In genomic region chr9:70671772-70672579, GRCm38 (mm10) we compare ENCODE assay signal across 9 mouse cellular contexts. TPM values are rescaled to one million over a fixed set of nuclear protein-coding genes. Genes with fewer than 3 reads are reported as not detected.
A peak's percentile ranks its signal among the peaks of the same experiment; 100 is the strongest.
DNase-seq lines count a peak whose midpoint lies in the region; TF ChIP-seq lines count a peak whose summit lies in the region.
"Had no signal": no experiment of that assay in that cellular context is flagged by ENCODE, and none has a peak within 500 bp of the region (broad histone marks: within the 10 kb centered on the region; RNA-seq: fewer than 3 reads in every experiment).

No protein-coding gene starts in this region.

- TF ChIP-seq POLR2A in lung, adult 2 months (IDR thresholded peaks at IDR 0.05; ENCODE audit: borderline replicate concordance, extremely low read depth, low read depth, low read length), result no peak

- intact Hi-C loops in heart, postnatal 25 days (cut with DNase I), result loop anchor here (2.0 kb wide), 1 partner anchor 401 kb away; no protein-coding TSS in a partner anchor
- intact Hi-C loops in heart, postnatal 10 days (cut with DNase I), result loop anchor here (1.0 to 5.0 kb wide), 3 partner anchors 260 to 1815 kb away; no protein-coding TSS in a partner anchor

- peak; percentile 41 to 53 for DNase-seq in heart, adult 18-20 months
- no peak for DNase-seq in heart, postnatal 25 days (ENCODE audit: low spot score)
- peak; percentile 11 for DNase-seq in MN1 (ENCODE audit: low spot score)
- peak; percentile 42 to 54 for DNase-seq in heart, postnatal 10 days
- no peak for DNase-seq in lung, adult 2 months
- DNase-seq in frontal cortex, postnatal 25 days (ENCODE audit: low spot score in 2 of 2), result no peak
- no peak for DNase-seq in layer of hippocampus, adult 9-11 months
- DNase-seq in frontal cortex, postnatal 10 days (ENCODE audit: low spot score in 2 of 2), result no peak

- H3K4me1 ChIP-seq in lung, adult 2 months (ENCODE audit: control insufficient read depth, insufficient read depth, low read length), result peaks cover 7% of the 10 kb centered on the region

- peak; percentile 57 for TF ChIP-seq CTCF in lung, adult 2 months (IDR thresholded peaks at IDR 0.05; ENCODE audit: insufficient read depth, low read length)

- WGBS in lung, adult 2 months, result 12% methylated on average over 10 of the region's 10 CpGs

- H3K4me3 ChIP-seq in lung, adult 2 months (replicated peaks; ENCODE audit: extremely low read depth, low read depth, low read length), result no peak overlapping the region
- H3K4me3 ChIP-seq: limb, embryonic 13.5 days had no signal

RNA-seq across cellular contexts. Expression of gene Adam10, which starts 6.8 kb away (rescaled TPM):
- 10 to 100 TPM; 37.7 to 38.3 TPM for total RNA-seq in heart, adult 18-20 months (2021)
- 10 to 100 TPM; 37.0 to 44.5 TPM for total RNA-seq in heart, postnatal 25 days (2021)
- 10 to 100 TPM; 66.0 to 80.3 TPM for total RNA-seq in heart, postnatal 10 days (2021)
- polyA plus RNA-seq in lung, adult 2 months (2012; rRNA removed), result 21.7 and 29.5 TPM in 2 replicates

RNA-seq across cellular contexts. Expression of gene Mindy2, which starts 15.0 kb away (rescaled TPM):
- total RNA-seq in heart, adult 18-20 months (2021), result 10 to 100 TPM; 35.7 to 37.9 TPM
- 10 to 100 TPM; 32.2 to 38.6 TPM for total RNA-seq in heart, postnatal 25 days (2021)
- total RNA-seq in heart, postnatal 10 days (2021), result 10 to 100 TPM; 31.5 to 32.6 TPM
- 12.0 and 21.8 TPM in 2 replicates for polyA plus RNA-seq in lung, adult 2 months (2012; rRNA removed)

RNA-seq across cellular contexts. Expression of gene Gm10642, which starts 15.9 kb away (rescaled TPM):
- under 1 TPM; 0.32 to 0.41 TPM for total RNA-seq in heart, adult 18-20 months (2021)
- under 1 TPM; 0.36 to 0.42 TPM for total RNA-seq in heart, postnatal 25 days (2021)
- total RNA-seq in heart, postnatal 10 days (2021), result under 1 TPM; 0.74 to 0.93 TPM
- polyA plus RNA-seq in lung, adult 2 months (2012; rRNA removed), result 0.76 and 0.98 TPM in 2 replicates

Comparison
In these comparisons a context has a peak if more than half of its experiments do, and no peak if none do; other contexts are left out.
1. DNase-seq: peak in heart, adult 18-20 months (2 of 2), MN1 (single experiment) and heart, postnatal 10 days (2 of 2); none in heart, postnatal 25 days (single experiment), lung, adult 2 months (single experiment), frontal cortex, postnatal 25 days (0 of 2), layer of hippocampus, adult 9-11 months (single experiment) and frontal cortex, postnatal 10 days (0 of 2).